Mouse (Mus musculus): ENCODE data around the gene 4933428G20Rik.

4933428G20Rik gene

DNA sequence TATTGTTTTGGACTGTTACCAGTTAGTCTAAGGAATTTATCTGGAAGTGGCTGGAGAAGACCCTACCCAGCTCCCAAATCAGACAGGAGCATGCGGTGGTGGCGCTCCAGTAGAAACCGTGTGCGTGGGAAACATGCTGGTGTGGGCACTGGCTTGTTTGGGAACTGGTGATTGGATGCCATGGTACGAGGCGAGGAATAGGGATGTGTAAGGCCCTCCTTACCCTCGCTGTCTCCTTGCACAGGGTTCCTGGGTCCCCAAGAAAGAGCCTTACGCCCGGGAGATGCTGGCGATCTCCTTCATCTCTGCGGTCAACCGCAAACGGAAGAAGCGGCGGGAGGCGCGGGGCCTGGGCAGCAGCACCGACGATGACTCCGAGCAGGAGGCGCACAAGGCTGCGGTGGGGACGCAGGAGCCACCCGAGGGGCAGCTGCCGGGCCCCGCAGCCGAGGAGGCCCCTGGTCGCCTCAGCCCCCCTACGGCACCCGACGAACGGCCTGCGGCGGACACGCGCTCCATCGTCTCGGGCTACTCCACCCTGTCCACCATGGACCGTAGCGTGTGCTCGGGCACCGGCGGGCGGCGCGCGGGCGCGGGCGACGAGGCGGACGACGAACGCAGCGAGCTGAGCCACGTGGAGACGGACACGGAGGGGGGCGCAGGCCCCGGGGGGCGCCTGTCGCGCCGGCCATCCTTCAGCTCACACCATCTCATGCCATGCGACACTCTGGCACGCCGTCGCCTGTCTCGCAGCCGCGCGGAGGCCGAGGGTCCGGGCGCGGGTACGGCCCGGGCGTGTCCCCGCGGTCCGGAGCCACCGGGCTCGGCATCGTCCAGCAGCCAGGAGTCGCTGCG lies at the start of gene 4933428G20Rik:
Gene 4933428G20Rik (minus strand): TSS at position 476 of the 855 bp plus-strand sequence.
- DNase-seq: no peak

GRCm38 (mm10) chr11:97548757-97549156 lies 48.6 kb upstream of the 4933428G20Rik start:
- no peak for DNase-seq

DNA sequence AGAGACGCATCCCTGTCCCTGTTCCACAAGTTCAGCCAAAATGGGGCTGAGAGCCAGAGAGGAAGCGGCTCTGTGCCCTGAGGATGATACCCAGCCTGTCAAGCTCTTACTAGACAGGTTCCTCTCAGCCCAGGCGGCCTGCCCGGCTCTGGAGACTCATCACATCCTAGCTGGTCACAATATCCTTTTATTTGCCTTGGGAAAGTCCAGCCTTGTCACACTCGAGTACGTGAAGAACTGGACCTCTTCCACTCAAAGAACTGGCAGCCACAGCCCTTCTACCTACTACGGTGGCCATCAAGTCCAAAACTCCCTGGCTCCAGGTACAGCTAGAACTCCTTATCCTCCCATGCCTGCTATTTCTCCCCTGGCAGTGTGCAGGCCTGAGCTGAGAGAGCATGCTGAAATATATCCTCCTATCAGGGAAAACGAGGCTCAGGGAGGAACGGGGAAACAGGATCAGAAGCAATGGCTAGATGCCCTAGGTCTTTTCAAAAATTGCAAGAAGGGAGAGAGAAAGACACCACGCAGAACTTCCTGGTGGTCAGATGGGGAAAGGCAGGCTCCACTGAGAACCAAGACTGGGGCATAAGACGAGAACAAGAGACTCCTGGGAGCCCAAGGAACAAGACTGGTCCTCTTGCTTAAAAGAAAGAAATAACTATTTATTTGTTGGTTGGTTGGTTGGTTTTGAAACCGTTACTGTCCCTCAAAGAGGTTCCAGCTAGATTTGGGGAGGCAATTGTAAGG lies 48.0 kb upstream of the 4933428G20Rik start:
- no peak for DNase-seq

DNA sequence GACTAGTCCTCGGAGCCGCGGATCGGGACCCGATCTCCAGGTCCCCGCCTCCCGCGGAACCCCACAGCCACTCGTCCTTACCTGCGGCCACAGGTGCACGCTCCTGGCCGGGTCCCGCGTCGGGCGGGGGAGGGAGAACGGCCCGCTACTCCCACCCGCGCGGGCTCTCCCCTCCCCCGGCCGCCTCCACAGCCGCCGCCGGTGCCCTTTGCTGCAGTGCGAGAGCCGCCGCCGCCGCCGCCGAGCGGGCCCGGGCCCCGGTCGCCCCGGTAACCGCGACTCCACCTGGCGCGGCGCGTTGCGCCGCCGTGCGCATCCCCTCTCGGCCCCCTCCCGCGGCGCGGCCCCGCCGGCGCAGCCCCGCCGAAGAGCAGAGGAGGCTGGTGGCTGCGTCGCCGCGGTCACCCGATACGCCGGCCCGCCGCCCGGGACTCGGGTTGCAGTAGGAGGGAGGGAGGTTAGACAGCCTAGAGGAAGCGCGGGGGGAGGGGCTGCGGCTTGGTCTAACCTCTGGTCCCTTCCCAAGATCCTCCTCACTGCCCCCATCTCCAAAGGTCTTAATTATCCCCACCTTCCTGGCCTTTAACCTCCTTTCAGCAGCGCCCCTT lies 46.8 kb upstream of the 4933428G20Rik start:
- peak in 1 of 2 experiments; percentile 46 for DNase-seq

- no peak for DNase-seq
Measured at GRCm38 (mm10) chr11:97545808-97546560, 45.8 kb upstream of the 4933428G20Rik start.

- DNase-seq: no peak
Measured at GRCm38 (mm10) chr11:97543883-97544282, 43.7 kb upstream of the 4933428G20Rik start.

GRCm38 (mm10) chr11:97543181-97543733 lies 43.1 kb upstream of the 4933428G20Rik start:
- DNase-seq: no peak

GRCm38 (mm10) chr11:97542171-97543150 lies 42.3 kb upstream of the 4933428G20Rik start:
- DNase-seq: no peak

- no peak for DNase-seq
Measured at GRCm38 (mm10) chr11:97540604-97541003, 40.5 kb upstream of the 4933428G20Rik start.

- no peak for DNase-seq
Measured at GRCm38 (mm10) chr11:97540136-97540535, 40.0 kb upstream of the 4933428G20Rik start.

GRCm38 (mm10) chr11:97539622-97540021 lies 39.5 kb upstream of the 4933428G20Rik start:
- DNase-seq: no peak

DNA sequence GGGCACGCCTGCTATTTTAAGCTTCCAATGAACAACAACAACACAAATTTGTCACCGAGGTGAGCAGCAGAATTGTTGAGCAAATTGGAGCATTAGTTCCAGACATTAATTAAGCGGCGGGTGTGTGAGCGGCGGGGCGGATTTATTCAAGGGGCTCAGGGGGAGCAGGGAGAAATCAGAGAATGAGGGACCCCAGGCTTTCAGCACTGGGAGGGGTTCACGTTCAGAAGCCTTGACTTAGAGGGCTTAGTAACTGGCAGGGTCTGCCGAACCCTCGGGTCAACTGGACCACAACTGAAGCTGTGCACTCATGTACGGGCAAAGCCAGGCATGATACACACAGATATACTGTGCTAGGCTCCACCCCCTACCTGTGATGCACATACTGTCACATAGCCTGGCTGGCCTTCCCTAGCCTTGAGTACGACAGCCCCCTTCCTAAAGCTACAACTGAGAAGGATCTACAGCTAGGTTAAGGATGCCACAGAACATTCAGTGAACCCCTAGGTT lies 37.5 kb upstream of the 4933428G20Rik start:
- DNase-seq: no peak

DNA sequence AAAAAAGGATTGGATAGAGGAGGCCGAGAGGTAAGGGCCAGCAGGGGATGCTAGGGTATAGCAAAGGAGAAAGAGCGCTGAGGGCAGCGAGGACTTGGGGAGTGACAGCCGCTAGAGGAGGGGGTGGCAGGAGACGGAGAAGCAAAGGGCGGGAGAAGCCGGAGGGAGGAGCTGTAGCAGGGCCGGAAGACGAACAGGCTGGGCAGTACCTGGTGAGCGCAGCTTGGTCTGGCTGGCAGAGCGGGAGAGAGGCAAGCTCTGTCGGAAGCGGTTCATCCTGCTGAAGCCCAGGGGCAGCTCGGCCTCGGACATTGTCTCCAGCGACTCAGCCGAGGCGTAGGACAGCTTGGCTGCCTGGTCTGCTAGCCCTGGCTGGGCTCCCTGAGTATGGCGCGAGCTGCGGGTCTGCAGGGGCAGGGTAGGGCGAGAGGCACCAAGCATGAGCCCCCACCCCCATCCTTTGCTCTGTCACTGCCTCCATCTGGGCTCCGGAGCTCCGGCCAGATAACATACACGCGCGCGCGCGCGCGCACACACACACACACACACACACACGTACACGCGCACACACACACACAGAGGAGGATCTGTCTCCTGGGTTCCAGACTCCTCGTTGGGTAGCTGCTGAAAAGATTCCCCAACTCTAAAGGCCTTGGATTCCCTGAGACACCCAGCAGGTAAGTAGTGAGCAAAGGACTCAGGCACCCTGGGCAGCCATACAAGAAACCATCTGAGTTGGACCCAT lies 36.9 kb upstream of the 4933428G20Rik start:
- DNase-seq: no peak

- no peak for DNase-seq
Measured at GRCm38 (mm10) chr11:97536083-97536747, 36.1 kb upstream of the 4933428G20Rik start.

- no peak for DNase-seq
Measured at GRCm38 (mm10) chr11:97535660-97536059, 35.5 kb upstream of the 4933428G20Rik start.

DNA sequence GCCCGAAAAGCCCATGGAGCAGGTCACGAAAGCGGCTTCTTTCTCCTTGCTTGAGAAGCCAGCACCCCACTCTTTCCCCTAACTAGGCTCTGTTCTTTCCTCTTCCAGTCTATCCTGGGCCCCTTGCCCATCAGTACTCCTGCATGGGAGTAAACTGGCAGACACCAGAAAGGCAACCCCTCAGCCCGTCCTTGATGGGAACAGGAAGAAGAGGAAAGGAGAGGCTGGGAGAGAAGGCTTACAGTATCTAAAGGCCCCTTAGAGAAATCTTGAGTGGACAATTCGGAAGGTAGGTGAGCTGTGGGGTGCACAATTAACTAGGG lies 35.1 kb upstream of the 4933428G20Rik start:
- DNase-seq: no peak

GRCm38 (mm10) chr11:97534442-97535307 lies 34.5 kb upstream of the 4933428G20Rik start:
- no peak for DNase-seq

DNA sequence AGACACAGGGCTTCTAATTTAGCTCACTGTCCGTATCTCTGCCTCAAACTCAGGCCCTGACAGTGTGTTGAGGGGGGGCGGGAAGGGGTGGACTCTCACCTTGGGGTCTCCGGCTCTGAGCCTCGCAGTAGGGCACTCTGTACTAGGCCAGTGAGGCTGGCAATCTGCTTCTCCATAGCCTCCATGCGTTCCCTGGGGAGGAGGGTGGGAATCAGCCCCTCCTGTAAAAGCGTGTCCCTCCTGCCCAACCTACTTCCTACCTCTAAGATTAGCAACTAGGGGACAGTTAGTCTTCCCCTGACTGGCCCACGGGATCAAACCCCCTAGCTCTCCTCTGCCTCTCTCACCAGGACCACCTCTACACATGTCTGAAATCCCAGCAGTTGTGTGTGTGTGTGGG lies 33.5 kb upstream of the 4933428G20Rik start:
- DNase-seq: no peak
